Mouse (Mus musculus): ENCODE data around the gene Hist1h3f. TPM values are rescaled to one million over a fixed set of nuclear protein-coding genes. Genes with fewer than 3 reads are reported as not detected.

The Hist1h3f gene
- total and polyA plus RNA-seq, 3 experiments: 1.2 to 541 TPM; not detected in 1

DNA sequence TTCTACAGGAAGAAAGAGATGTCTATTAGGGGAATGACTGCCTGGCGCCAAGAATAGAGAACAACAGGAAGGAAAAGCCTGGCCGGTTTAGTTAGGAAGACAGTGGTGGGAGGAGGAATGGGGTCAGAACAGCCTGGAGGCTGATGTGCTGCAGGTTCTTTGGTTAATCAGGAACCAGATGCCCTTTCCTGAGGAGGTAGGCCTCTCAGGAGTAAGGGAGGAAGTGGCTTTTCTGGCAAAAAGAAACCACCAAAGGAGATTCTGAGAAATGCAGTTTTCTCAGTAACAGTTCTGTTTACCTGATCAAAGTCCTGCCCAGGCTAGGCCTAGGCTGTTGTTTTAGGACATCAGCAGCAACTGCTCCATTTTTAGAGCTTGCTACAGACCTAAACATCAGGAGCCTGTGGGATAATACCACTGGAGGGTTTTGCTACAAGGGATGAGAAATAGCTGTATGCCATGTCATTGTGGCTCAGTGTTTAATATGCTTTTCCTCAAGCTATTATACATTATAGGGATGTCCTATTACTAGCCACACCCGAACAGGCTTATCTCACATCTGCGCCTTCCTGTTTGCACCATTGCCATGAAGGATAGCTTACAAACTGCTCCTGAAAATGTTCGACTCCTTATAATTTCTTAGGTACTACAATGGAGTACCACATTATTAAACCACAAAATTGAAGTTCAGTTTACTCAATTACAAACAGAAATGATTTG is 49.4 kb downstream of the Hist1h3f start:
- H3K36me3 ChIP-seq (ENCODE audit: control insufficient read depth in 1 of 2, insufficient read depth in 2 of 2, low read length in 2 of 2): peaks cover 0 to 34% of the 10 kb centered on the region in 2 experiments; a peak in 2 of 4 replicates
- H3K9ac ChIP-seq (ENCODE audit: control insufficient read depth, low read depth, low read length, poor library complexity, severe bottlenecking): peak overlapping the region; percentile 15
- no peaks in the 10 kb centered on the region for H3K79me2 ChIP-seq (ENCODE audit: control insufficient read depth, insufficient read depth, low read length, poor library complexity)
- DNase-seq (ENCODE audit: low read depth, low spot score): peak; percentile 61
- no peak overlapping the region for H3K4me3 ChIP-seq (ENCODE audit: control insufficient read depth in 1 of 2, insufficient read depth in 1 of 2, low read depth in 2 of 2, low read length in 2 of 2)
- peak overlapping the region; percentile 64 for H3K27ac ChIP-seq (ENCODE audit: control insufficient read depth, low read depth, low read length)
- H3K27me3 ChIP-seq (ENCODE audit: control insufficient read depth in 1 of 2, insufficient read depth in 2 of 2, low read length in 2 of 2): no peaks in the 10 kb centered on the region
- TF ChIP-seq POLR2AphosphoS5 (IDR thresholded peaks at IDR 0.05; ENCODE audit: borderline replicate concordance, low read depth, low read length) (no peak), HCFC1 (IDR thresholded peaks at IDR 0.05; ENCODE audit: low read depth, low read length) (no peak), GATA1 (IDR thresholded peaks at IDR 0.05; ENCODE audit: low read depth, low read length) (peak; percentile 66; the same call in 1 of the 2 replicates), POLR2AphosphoS2 (IDR thresholded peaks at IDR 0.05; ENCODE audit: low read length) (no peak), TBP (IDR thresholded peaks at IDR 0.05; ENCODE audit: low read depth, low read length) (0 out of 2 replicates have a peak, but pooled peaks have one; percentile 13), CHD2 (IDR thresholded peaks at IDR 0.05; ENCODE audit: low read length) (no peak), MXI1 (IDR thresholded peaks at IDR 0.05; ENCODE audit: low read depth, low read length) (no peak), UBTF (IDR thresholded peaks at IDR 0.05; ENCODE audit: borderline replicate concordance, insufficient read depth, low read depth, low read length) (no peak), EP300 (IDR thresholded peaks at IDR 0.05; ENCODE audit: low read depth in 1 of 2, low read length in 2 of 2) (peak; percentile 34 to 44; a peak in 2 of 4 replicates), MAZ (IDR thresholded peaks at IDR 0.05; ENCODE audit: low read depth, low read length) (no peak), ELF1 (IDR thresholded peaks at IDR 0.05; ENCODE audit: low read depth, low read length) (no peak), E2F4 (IDR thresholded peaks at IDR 0.05; ENCODE audit: borderline replicate concordance, low read depth, low read length) (no peak), CTCF (IDR thresholded peaks at IDR 0.05 in 2 of 3, conservative IDR thresholded peaks at IDR 0.05 in 1 of 3; ENCODE audit: control insufficient read depth in 1 of 3, insufficient read depth in 1 of 3, low read depth in 2 of 3, low read length in 3 of 3, poor library complexity in 1 of 3, severe bottlenecking in 1 of 3) (no peak), POLR2A (IDR thresholded peaks at IDR 0.05; ENCODE audit: control insufficient read depth in 1 of 2, insufficient read depth in 1 of 2, low read depth in 1 of 2, low read length in 2 of 2, poor library complexity in 1 of 2) (no peak), NELFE (IDR thresholded peaks at IDR 0.05; ENCODE audit: low read depth, low read length) (no peak), RCOR1 (IDR thresholded peaks at IDR 0.05; ENCODE audit: low read depth, low read length) (0 out of 2 replicates have a peak, but pooled peaks have one; percentile 9), MEF2A (IDR thresholded peaks at IDR 0.05; ENCODE audit: extremely low read depth, insufficient replicate concordance, low read depth, low read length, poor library complexity, severe bottlenecking) (no peak), SMC3 (IDR thresholded peaks at IDR 0.05; ENCODE audit: low read depth, low read length) (no peak), TAL1 (IDR thresholded peaks at IDR 0.05; ENCODE audit: low read length) (peak; percentile 42), RAD21 (IDR thresholded peaks at IDR 0.05; ENCODE audit: low read depth, low read length) (no peak), MYC (IDR thresholded peaks at IDR 0.05; ENCODE audit: low read depth, low read length) (no peak)
- peaks cover 15 to 32% of the 10 kb centered on the region in 2 experiments for H3K4me1 ChIP-seq (ENCODE audit: control insufficient read depth in 1 of 2, insufficient read depth in 2 of 2, low read length in 2 of 2)
- H3K9me3 ChIP-seq (replicated peaks; ENCODE audit: insufficient read depth, low read length): no peaks in the 10 kb centered on the region

Other genes with a start within 250 kb of the Hist1h3f start
Only the 30 nearest of the 34 such genes appear.
- gene Zfp322a, start 174.8 kb upstream of the Hist1h3f start, total RNA-seq (2012; rRNA removed): 7.0 and 8.4 TPM in 2 replicates
- gene Zfp322a, start 174.8 kb upstream of the Hist1h3f start, polyA plus RNA-seq (2012; ENCODE audit: insufficient read depth in 1 of 2, insufficient read length in 2 of 2, low read depth in 1 of 2, low replicate concordance in 2 of 2, missing spikeins in 1 of 2): 1 to 10 TPM in 1 of 2 experiments, not detected in 1; 5.7 TPM
- gene Abt1, start 120.2 kb upstream of the Hist1h3f start, total RNA-seq (2012; rRNA removed): 12.5 and 16.2 TPM in 2 replicates
- 10 to 100 TPM in 1 of 2 experiments, not detected in 1; 14.2 TPM for gene Abt1, start 120.2 kb upstream of the Hist1h3f start, polyA plus RNA-seq (2012; ENCODE audit: insufficient read depth in 1 of 2, insufficient read length in 2 of 2, low read depth in 1 of 2, low replicate concordance in 2 of 2, missing spikeins in 1 of 2)
- 0.07 TPM in 1 of 2 replicates, not detected in the other for gene Btn1a1, start 78.2 kb upstream of the Hist1h3f start, total RNA-seq (2012; rRNA removed)
- gene Btn1a1, start 78.2 kb upstream of the Hist1h3f start, polyA plus RNA-seq (2012; ENCODE audit: insufficient read depth in 1 of 2, insufficient read length in 2 of 2, low read depth in 1 of 2, low replicate concordance in 2 of 2, missing spikeins in 1 of 2): under 1 TPM in 1 of 2 experiments, not detected in 1; 0.25 TPM
- not detected in 2 replicates for gene Btn2a2, start 55.2 kb upstream of the Hist1h3f start, total RNA-seq (2012; rRNA removed)
- not detected for gene Btn2a2, start 55.2 kb upstream of the Hist1h3f start, polyA plus RNA-seq (2012; ENCODE audit: insufficient read depth in 1 of 2, insufficient read length in 2 of 2, low read depth in 1 of 2, low replicate concordance in 2 of 2, missing spikeins in 1 of 2)
- gene Hist1h4h, start 13.0 kb upstream of the Hist1h3f start, total RNA-seq (2012; rRNA removed): 5,750 and 5,753 TPM in 2 replicates
- 1 to 10 TPM in 1 of 2 experiments, not detected in 1; 9.9 TPM for gene Hist1h4h, start 13.0 kb upstream of the Hist1h3f start, polyA plus RNA-seq (2012; ENCODE audit: insufficient read depth in 1 of 2, insufficient read length in 2 of 2, low read depth in 1 of 2, low replicate concordance in 2 of 2, missing spikeins in 1 of 2)
- gene Hist1h2af, start 10.1 kb upstream of the Hist1h3f start, total RNA-seq (2012; rRNA removed): 939 and 1,000 TPM in 2 replicates
- gene Hist1h2af, start 10.1 kb upstream of the Hist1h3f start, polyA plus RNA-seq (2012; ENCODE audit: insufficient read depth in 1 of 2, insufficient read length in 2 of 2, low read depth in 1 of 2, low replicate concordance in 2 of 2, missing spikeins in 1 of 2): 10 to 100 TPM in 1 of 2 experiments, not detected in 1; 64.3 TPM
- 441 and 728 TPM in 2 replicates for gene Hist1h3g, start 8.6 kb upstream of the Hist1h3f start, total RNA-seq (2012; rRNA removed)
- 1 to 10 TPM in 1 of 2 experiments, not detected in 1; 5.2 TPM for gene Hist1h3g, start 8.6 kb upstream of the Hist1h3f start, polyA plus RNA-seq (2012; ENCODE audit: insufficient read depth in 1 of 2, insufficient read length in 2 of 2, low read depth in 1 of 2, low replicate concordance in 2 of 2, missing spikeins in 1 of 2)
- gene Hist1h2bh, start 660 bp upstream of the Hist1h3f start, total RNA-seq (2012; rRNA removed): 275 and 350 TPM in 2 replicates
- gene Hist1h2bh, start 660 bp upstream of the Hist1h3f start, polyA plus RNA-seq (2012; ENCODE audit: insufficient read depth in 1 of 2, insufficient read length in 2 of 2, low read depth in 1 of 2, low replicate concordance in 2 of 2, missing spikeins in 1 of 2): under 1 TPM in 1 of 2 experiments, not detected in 1; 0.70 TPM
- 3,786 and 4,217 TPM in 2 replicates for gene Hist1h4f, start 7.6 kb downstream of the Hist1h3f start, total RNA-seq (2012; rRNA removed)
- 10 to 100 TPM in 1 of 2 experiments, not detected in 1; 14.4 TPM for gene Hist1h4f, start 7.6 kb downstream of the Hist1h3f start, polyA plus RNA-seq (2012; ENCODE audit: insufficient read depth in 1 of 2, insufficient read length in 2 of 2, low read depth in 1 of 2, low replicate concordance in 2 of 2, missing spikeins in 1 of 2)
- gene Hist1h1d, start 9.2 kb downstream of the Hist1h3f start, total RNA-seq (2012; rRNA removed): 115 and 134 TPM in 2 replicates
- under 1 TPM in 1 of 2 experiments, not detected in 1; 0.24 TPM for gene Hist1h1d, start 9.2 kb downstream of the Hist1h3f start, polyA plus RNA-seq (2012; ENCODE audit: insufficient read depth in 1 of 2, insufficient read length in 2 of 2, low read depth in 1 of 2, low replicate concordance in 2 of 2, missing spikeins in 1 of 2)
- gene Hist1h3e, start 18.3 kb downstream of the Hist1h3f start, total RNA-seq (2012; rRNA removed): 1,049 and 1,400 TPM in 2 replicates
- 1 to 10 TPM in 1 of 2 experiments, not detected in 1; 4.5 TPM for gene Hist1h3e, start 18.3 kb downstream of the Hist1h3f start, polyA plus RNA-seq (2012; ENCODE audit: insufficient read depth in 1 of 2, insufficient read length in 2 of 2, low read depth in 1 of 2, low replicate concordance in 2 of 2, missing spikeins in 1 of 2)
- gene Hist1h2ae, start 27.2 kb downstream of the Hist1h3f start, total RNA-seq (2012; rRNA removed): 560 and 662 TPM in 2 replicates
- 1 to 10 TPM in 1 of 2 experiments, not detected in 1; 3.3 TPM for gene Hist1h2ae, start 27.2 kb downstream of the Hist1h3f start, polyA plus RNA-seq (2012; ENCODE audit: insufficient read depth in 1 of 2, insufficient read length in 2 of 2, low read depth in 1 of 2, low replicate concordance in 2 of 2, missing spikeins in 1 of 2)
- 2,580 and 3,348 TPM in 2 replicates for gene Hist1h2bg, start 27.3 kb downstream of the Hist1h3f start, total RNA-seq (2012; rRNA removed)
- 10 to 100 TPM in 1 of 2 experiments, not detected in 1; 14.7 TPM for gene Hist1h2bg, start 27.3 kb downstream of the Hist1h3f start, polyA plus RNA-seq (2012; ENCODE audit: insufficient read depth in 1 of 2, insufficient read length in 2 of 2, low read depth in 1 of 2, low replicate concordance in 2 of 2, missing spikeins in 1 of 2)
- 1,093 and 1,255 TPM in 2 replicates for gene Hist1h2bf, start 30.1 kb downstream of the Hist1h3f start, total RNA-seq (2012; rRNA removed)
- 1 to 10 TPM in 1 of 2 experiments, not detected in 1; 2.2 TPM for gene Hist1h2bf, start 30.1 kb downstream of the Hist1h3f start, polyA plus RNA-seq (2012; ENCODE audit: insufficient read depth in 1 of 2, insufficient read length in 2 of 2, low read depth in 1 of 2, low replicate concordance in 2 of 2, missing spikeins in 1 of 2)
- gene Hist1h2ad, start 30.3 kb downstream of the Hist1h3f start, total RNA-seq (2012; rRNA removed): 924 and 1,082 TPM in 2 replicates
- under 1 TPM in 1 of 2 experiments, not detected in 1; 0.14 TPM for gene Hist1h2ad, start 30.3 kb downstream of the Hist1h3f start, polyA plus RNA-seq (2012; ENCODE audit: insufficient read depth in 1 of 2, insufficient read length in 2 of 2, low read depth in 1 of 2, low replicate concordance in 2 of 2, missing spikeins in 1 of 2)
- gene Hist1h3d, start 31.7 kb downstream of the Hist1h3f start, total RNA-seq (2012; rRNA removed): 150 and 212 TPM in 2 replicates
- 1 to 10 TPM in 1 of 2 experiments, not detected in 1; 1.4 TPM for gene Hist1h3d, start 31.7 kb downstream of the Hist1h3f start, polyA plus RNA-seq (2012; ENCODE audit: insufficient read depth in 1 of 2, insufficient read length in 2 of 2, low read depth in 1 of 2, low replicate concordance in 2 of 2, missing spikeins in 1 of 2)
- 1,889 and 1,922 TPM in 2 replicates for gene Hist1h4d, start 37.5 kb downstream of the Hist1h3f start, total RNA-seq (2012; rRNA removed)
- 10 to 100 TPM in 1 of 2 experiments, not detected in 1; 11.7 TPM for gene Hist1h4d, start 37.5 kb downstream of the Hist1h3f start, polyA plus RNA-seq (2012; ENCODE audit: insufficient read depth in 1 of 2, insufficient read length in 2 of 2, low read depth in 1 of 2, low replicate concordance in 2 of 2, missing spikeins in 1 of 2)
- gene Hist1h2be, start 77.1 kb downstream of the Hist1h3f start, total RNA-seq (2012; rRNA removed): 237 and 340 TPM in 2 replicates
- gene Hist1h2be, start 77.1 kb downstream of the Hist1h3f start, polyA plus RNA-seq (2012; ENCODE audit: insufficient read depth in 1 of 2, insufficient read length in 2 of 2, low read depth in 1 of 2, low replicate concordance in 2 of 2, missing spikeins in 1 of 2): under 1 TPM in 1 of 2 experiments, not detected in 1; 0.49 TPM
- 268 and 340 TPM in 2 replicates for gene Hist1h1e, start 78.5 kb downstream of the Hist1h3f start, total RNA-seq (2012; rRNA removed)
- 1 to 10 TPM in 1 of 2 experiments, not detected in 1; 1.6 TPM for gene Hist1h1e, start 78.5 kb downstream of the Hist1h3f start, polyA plus RNA-seq (2012; ENCODE audit: insufficient read depth in 1 of 2, insufficient read length in 2 of 2, low read depth in 1 of 2, low replicate concordance in 2 of 2, missing spikeins in 1 of 2)
- gene Hist1h2ac, start 139.9 kb downstream of the Hist1h3f start, total RNA-seq (2012; rRNA removed): 123 and 153 TPM in 2 replicates
- gene Hist1h2ac, start 139.9 kb downstream of the Hist1h3f start, polyA plus RNA-seq (2012; ENCODE audit: insufficient read depth in 1 of 2, insufficient read length in 2 of 2, low read depth in 1 of 2, low replicate concordance in 2 of 2, missing spikeins in 1 of 2): under 1 TPM in 1 of 2 experiments, not detected in 1; 0.15 TPM
- 694 and 982 TPM in 2 replicates for gene Hist1h2bc, start 140.1 kb downstream of the Hist1h3f start, total RNA-seq (2012; rRNA removed)
- gene Hist1h2bc, start 140.1 kb downstream of the Hist1h3f start, polyA plus RNA-seq (2012; ENCODE audit: insufficient read depth in 1 of 2, insufficient read length in 2 of 2, low read depth in 1 of 2, low replicate concordance in 2 of 2, missing spikeins in 1 of 2): 1 to 10 TPM in 1 of 2 experiments, not detected in 1; 3.1 TPM
- 2.7 and 6.3 TPM in 2 replicates for gene Hist1h1t, start 151.8 kb downstream of the Hist1h3f start, total RNA-seq (2012; rRNA removed)
- not detected for gene Hist1h1t, start 151.8 kb downstream of the Hist1h3f start, polyA plus RNA-seq (2012; ENCODE audit: insufficient read depth in 1 of 2, insufficient read length in 2 of 2, low read depth in 1 of 2, low replicate concordance in 2 of 2, missing spikeins in 1 of 2)
- gene Hist1h4c, start 154.4 kb downstream of the Hist1h3f start, total RNA-seq (2012; rRNA removed): 1,967 and 2,008 TPM in 2 replicates
- gene Hist1h4c, start 154.4 kb downstream of the Hist1h3f start, polyA plus RNA-seq (2012; ENCODE audit: insufficient read depth in 1 of 2, insufficient read length in 2 of 2, low read depth in 1 of 2, low replicate concordance in 2 of 2, missing spikeins in 1 of 2): 1 to 10 TPM in 1 of 2 experiments, not detected in 1; 4.1 TPM
- gene Hfe, start 166.8 kb downstream of the Hist1h3f start, total RNA-seq (2012; rRNA removed): not detected in 2 replicates
- gene Hfe, start 166.8 kb downstream of the Hist1h3f start, polyA plus RNA-seq (2012; ENCODE audit: insufficient read depth in 1 of 2, insufficient read length in 2 of 2, low read depth in 1 of 2, low replicate concordance in 2 of 2, missing spikeins in 1 of 2): not detected
- 348 and 479 TPM in 2 replicates for gene Hist1h1c, start 194.8 kb downstream of the Hist1h3f start, total RNA-seq (2012; rRNA removed)
- gene Hist1h1c, start 194.8 kb downstream of the Hist1h3f start, polyA plus RNA-seq (2012; ENCODE audit: insufficient read depth in 1 of 2, insufficient read length in 2 of 2, low read depth in 1 of 2, low replicate concordance in 2 of 2, missing spikeins in 1 of 2): 1 to 10 TPM in 1 of 2 experiments, not detected in 1; 3.8 TPM
- 1,651 and 2,239 TPM in 2 replicates for gene Hist1h3c, start 201.6 kb downstream of the Hist1h3f start, total RNA-seq (2012; rRNA removed)
- 1 to 10 TPM in 1 of 2 experiments, not detected in 1; 1.7 TPM for gene Hist1h3c, start 201.6 kb downstream of the Hist1h3f start, polyA plus RNA-seq (2012; ENCODE audit: insufficient read depth in 1 of 2, insufficient read length in 2 of 2, low read depth in 1 of 2, low replicate concordance in 2 of 2, missing spikeins in 1 of 2)
- 2,278 and 3,150 TPM in 2 replicates for gene Hist1h2bb, start 202.7 kb downstream of the Hist1h3f start, total RNA-seq (2012; rRNA removed)
- 1 to 10 TPM in 1 of 2 experiments, not detected in 1; 3.2 TPM for gene Hist1h2bb, start 202.7 kb downstream of the Hist1h3f start, polyA plus RNA-seq (2012; ENCODE audit: insufficient read depth in 1 of 2, insufficient read length in 2 of 2, low read depth in 1 of 2, low replicate concordance in 2 of 2, missing spikeins in 1 of 2)
- 2,219 and 2,780 TPM in 2 replicates for gene Hist1h2ab, start 207.1 kb downstream of the Hist1h3f start, total RNA-seq (2012; rRNA removed)
- 1 to 10 TPM in 1 of 2 experiments, not detected in 1; 8.0 TPM for gene Hist1h2ab, start 207.1 kb downstream of the Hist1h3f start, polyA plus RNA-seq (2012; ENCODE audit: insufficient read depth in 1 of 2, insufficient read length in 2 of 2, low read depth in 1 of 2, low replicate concordance in 2 of 2, missing spikeins in 1 of 2)
- gene Hist1h3b, start 208.2 kb downstream of the Hist1h3f start, total RNA-seq (2012; rRNA removed): 1,725 and 2,102 TPM in 2 replicates
- 1 to 10 TPM in 1 of 2 experiments, not detected in 1; 6.6 TPM for gene Hist1h3b, start 208.2 kb downstream of the Hist1h3f start, polyA plus RNA-seq (2012; ENCODE audit: insufficient read depth in 1 of 2, insufficient read length in 2 of 2, low read depth in 1 of 2, low replicate concordance in 2 of 2, missing spikeins in 1 of 2)
- gene Hist1h4b, start 213.0 kb downstream of the Hist1h3f start, total RNA-seq (2012; rRNA removed): 3,071 and 3,339 TPM in 2 replicates
- 10 to 100 TPM in 1 of 2 experiments, not detected in 1; 19.0 TPM for gene Hist1h4b, start 213.0 kb downstream of the Hist1h3f start, polyA plus RNA-seq (2012; ENCODE audit: insufficient read depth in 1 of 2, insufficient read length in 2 of 2, low read depth in 1 of 2, low replicate concordance in 2 of 2, missing spikeins in 1 of 2)

All from MEL (cell line).